ENCODE assay signal across 7 mouse cellular contexts in the genomic region with DNA sequence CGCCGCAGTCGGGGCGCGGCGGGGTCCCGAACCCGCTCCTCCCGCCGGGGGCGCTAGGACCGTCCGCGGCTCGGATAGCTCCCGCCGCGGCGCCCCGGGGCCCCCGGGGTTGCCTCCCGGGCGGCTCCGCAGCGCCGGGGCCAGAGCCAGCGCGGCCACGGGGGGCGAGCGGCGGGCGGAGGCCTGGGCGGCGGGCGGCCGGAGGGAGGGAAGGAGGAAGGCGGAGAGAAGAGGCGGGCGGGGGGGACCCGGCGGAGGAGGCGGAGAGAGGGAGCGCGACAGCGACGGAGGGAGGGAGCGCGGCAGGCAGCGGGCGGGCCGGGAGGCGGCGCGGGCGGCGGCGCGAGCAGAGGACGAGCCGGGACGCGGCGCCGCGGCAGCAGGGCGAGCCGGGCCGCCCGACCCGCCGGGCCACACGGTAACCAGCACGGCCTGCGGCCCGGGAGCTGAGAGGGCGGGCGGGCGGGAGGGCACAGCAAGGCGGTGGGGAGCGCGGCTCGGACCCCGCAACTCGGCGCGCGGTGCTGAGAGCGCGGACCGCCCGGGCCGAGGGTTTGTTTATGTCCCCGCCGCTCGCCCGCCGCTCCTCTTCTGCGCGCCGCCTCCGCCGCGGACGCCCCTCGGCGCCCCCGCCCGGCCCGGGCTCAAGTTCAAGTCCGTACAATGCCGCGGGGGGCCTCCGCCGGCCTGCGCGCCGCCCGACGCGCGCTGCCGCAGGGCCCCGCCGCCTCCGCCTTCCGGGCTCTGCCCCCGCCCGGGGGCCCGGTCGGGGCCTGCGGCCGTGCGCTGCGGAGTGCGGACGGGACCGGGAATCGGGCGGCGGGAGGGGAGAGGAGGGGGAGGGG. TPM values are rescaled to one million over a fixed set of nuclear protein-coding genes. Genes with fewer than 3 reads are reported as not detected.
DNase-seq lines count a peak whose midpoint lies in the region; ATAC-seq and TF ChIP-seq lines count a peak whose summit lies in the region.

No protein-coding gene starts in this region.

- H3K4me1 ChIP-seq in forebrain, embryonic 13.5 days = peaks cover 44% of the 10 kb centered on the region
- H3K4me1 ChIP-seq in small intestine, adult 2 months (ENCODE audit: control insufficient read depth, insufficient read depth, insufficient read length, low read length) = peaks cover 20% of the 10 kb centered on the region

- no peaks in the 10 kb centered on the region for H3K9me3 ChIP-seq in forebrain, embryonic 13.5 days (replicated peaks)

- 2% methylated on average over 45 of the region's 141 CpGs for WGBS in forebrain, embryonic 13.5 days
- under 1% methylated on average over 100 of the region's 141 CpGs for WGBS in small intestine, adult 2 months

- H3K4me3 ChIP-seq in forebrain, embryonic 13.5 days = peak overlapping the region; percentile 86
- H3K4me3 ChIP-seq in small intestine, adult 2 months (ENCODE audit: low read depth, low read length) = peak overlapping the region; percentile 91

- H3K36me3 ChIP-seq in forebrain, embryonic 13.5 days (ENCODE audit: poor library complexity, severe bottlenecking) = no peaks in the 10 kb centered on the region
- no peaks in the 10 kb centered on the region for H3K36me3 ChIP-seq in small intestine, adult 2 months (ENCODE audit: control insufficient read depth, insufficient read depth, low read length)

- peak; percentile 54 for ATAC-seq in forebrain, embryonic 13.5 days
- ATAC-seq in megakaryocyte, adult 5-6 weeks (ENCODE audit: poor library complexity, severe bottlenecking) = peak; percentile 14; the same call in 1 of the 2 replicates

- peak overlapping the region; percentile 83 for H3K4me2 ChIP-seq in forebrain, embryonic 13.5 days

- 0 out of 2 replicates have a peak, but pooled peaks have one; percentile 13 for TF ChIP-seq POLR2A in brain, embryonic 14.5 days (IDR thresholded peaks at IDR 0.05; ENCODE audit: borderline replicate concordance, extremely low read depth, insufficient read depth, insufficient read length, poor library complexity, severe bottlenecking)
- TF ChIP-seq POLR2A in small intestine, adult 2 months (IDR thresholded peaks at IDR 0.05; ENCODE audit: low read depth, low read length) = no peak

- H3K27me3 ChIP-seq in forebrain, embryonic 13.5 days = no peaks in the 10 kb centered on the region
- H3K27me3 ChIP-seq in small intestine, adult 2 months (ENCODE audit: control insufficient read depth, insufficient read depth, low read length) = no peaks in the 10 kb centered on the region

- peak overlapping the region; percentile 87 for H3K27ac ChIP-seq in forebrain, embryonic 13.5 days
- peak overlapping the region; percentile 54 for H3K27ac ChIP-seq in small intestine, adult 2 months (ENCODE audit: insufficient read depth, low read depth, low read length)

- TF ChIP-seq CTCF in brain, embryonic 14.5 days (IDR thresholded peaks at IDR 0.05; ENCODE audit: borderline replicate concordance, extremely low read depth, insufficient read depth, insufficient read length) = no peak
- TF ChIP-seq CTCF in small intestine, adult 2 months (IDR thresholded peaks at IDR 0.05; ENCODE audit: extremely low read depth, insufficient read length, insufficient replicate concordance, low read depth, low read length) = no peak

- DNase-seq in MN1 (ENCODE audit: low spot score) = peak; percentile 74
- DNase-seq in brain, embryonic 14.5 days (ENCODE audit: low read depth) = peak; percentile 74
- peak; percentile 79 for DNase-seq in heart, postnatal 4 days
- DNase-seq in layer of hippocampus, postnatal 25 days (ENCODE audit: extremely low spot score in 1 of 2, low spot score in 1 of 2) = peak; percentile 59 to 64

- H3K9ac ChIP-seq in forebrain, embryonic 13.5 days = peak overlapping the region; percentile 92

RNA-seq across cellular contexts. Expression of gene Dnmt3a, which starts 1.1 kb away (rescaled TPM):
- polyA plus RNA-seq in brain, embryonic 14.5 days (2012; rRNA removed) = 36.2 and 54.8 TPM in 2 replicates
- polyA plus RNA-seq in forebrain, embryonic 13.5 days (2015; fragmentation: Nextera tagmentation; extraction: Ambion mirVana) = 98.5 and 110 TPM in 2 replicates
- total RNA-seq in heart, postnatal 4 days (2021) = 100 to 1,000 TPM; 118 TPM
- 100 to 1,000 TPM in 1 of 2 experiments, 10 to 100 TPM in 1; 91.4 to 116 TPM for total RNA-seq in layer of hippocampus, postnatal 25 days (2021)
- 3.5 and 5.5 TPM in 2 replicates for total RNA-seq in megakaryocyte, adult 5-6 weeks (2015)
- 5.3 and 13.8 TPM in 2 replicates for total RNA-seq in megakaryocyte, adult 5-6 weeks (2017)
- polyA plus RNA-seq in small intestine, adult 2 months (2012; rRNA removed) = 5.2 and 10.2 TPM in 2 replicates

Comparison
In these comparisons a context has a peak if more than half of its experiments do, and no peak if none do; other contexts are left out.
1. Peak in every context shown above with its lines: DNase-seq, ATAC-seq, H3K4me3 ChIP-seq and H3K27ac ChIP-seq.
2. RNA of gene Dnmt3a, which starts 1.1 kb away (total RNA-seq): 118 TPM in heart, postnatal 4 days and 91.4 to 116 TPM in layer of hippocampus, postnatal 25 days; 3.5 to 13.8 TPM in megakaryocyte, adult 5-6 weeks; every median in the first group is over 4 times any median in the second.